Mouse (Mus musculus) ovary, adult 18-20 months (tissue): ENCODE results near the gene Glis1.
A peak's percentile ranks its signal among the peaks of the same experiment; 100 is the strongest.

ENCODE experiments used
- DNase-seq: peaks from one replicate; pipeline ENCODE4 v3.0.0; 2022; ENCODE audit warnings: low spot score, mixed read lengths

The Glis1 gene

GRCm38 (mm10) chr4:107628921-107629411, 194.6 kb downstream of the Glis1 start:
- DNase-seq: no peak

GRCm38 (mm10) chr4:107634631-107635030, 200.2 kb downstream of the Glis1 start:
- no peak for DNase-seq

- no peak for DNase-seq
Measured at GRCm38 (mm10) chr4:107636099-107636498, 201.7 kb downstream of the Glis1 start.

GRCm38 (mm10) chr4:107637670-107638069, 203.3 kb downstream of the Glis1 start:
- no peak for DNase-seq

GRCm38 (mm10) chr4:107638303-107638702, 203.9 kb downstream of the Glis1 start:
- DNase-seq: no peak

GRCm38 (mm10) chr4:107641624-107642023, 207.2 kb downstream of the Glis1 start:
- no peak for DNase-seq

GRCm38 (mm10) chr4:107648959-107649485, 214.6 kb downstream of the Glis1 start:
- DNase-seq: no peak

- no peak for DNase-seq
Measured at GRCm38 (mm10) chr4:107651021-107651496, 216.7 kb downstream of the Glis1 start.

GRCm38 (mm10) chr4:107652598-107653279, 218.3 kb downstream of the Glis1 start:
- DNase-seq: peak; percentile 28

GRCm38 (mm10) chr4:107653280-107653643, 218.9 kb downstream of the Glis1 start:
- no peak for DNase-seq

GRCm38 (mm10) chr4:107660649-107661048, 226.3 kb downstream of the Glis1 start:
- DNase-seq: no peak

- DNase-seq: no peak
Measured at GRCm38 (mm10) chr4:107668514-107668913, 234.1 kb downstream of the Glis1 start.

- DNase-seq: no peak
Measured at GRCm38 (mm10) chr4:107670731-107671130, 236.3 kb downstream of the Glis1 start.

- DNase-seq: peak; percentile 29
Measured at GRCm38 (mm10) chr4:107673638-107674321, 239.4 kb downstream of the Glis1 start.

GRCm38 (mm10) chr4:107674322-107674644, 239.9 kb downstream of the Glis1 start:
- no peak for DNase-seq

- no peak for DNase-seq
Measured at GRCm38 (mm10) chr4:107675645-107676044, 241.3 kb downstream of the Glis1 start.

GRCm38 (mm10) chr4:107680311-107681098, 246.1 kb downstream of the Glis1 start:
- DNase-seq: no peak

- DNase-seq: no peak
Measured at GRCm38 (mm10) chr4:107681099-107681849, 246.9 kb downstream of the Glis1 start.

- DNase-seq: no peak
Measured at GRCm38 (mm10) chr4:107683006-107683756, 248.8 kb downstream of the Glis1 start.

- DNase-seq: no peak
Measured at GRCm38 (mm10) chr4:107684130-107684529, 249.7 kb downstream of the Glis1 start, which contains the start of gene Dmrtb1. Gene Dmrtb1, minus strand, starts transcription at chr4:107684230.
